Mouse (Mus musculus) bone marrow macrophage, adult 2 months (primary cell): ENCODE data around the gene Slc25a30.

Experiments
- CTCF ChIP-seq: IDR thresholded peaks from 2 replicates; pipeline ENCODE4 v1.5.1; 2012; ENCODE audit warnings: low read depth, mild to moderate bottlenecking, low read length, moderate library complexity
- POLR2A ChIP-seq: IDR thresholded peaks from 2 replicates; pipeline ENCODE4 v1.6.1; 2012; ENCODE audit warnings: mild to moderate bottlenecking, low read depth, low read length, borderline replicate concordance

DNA sequence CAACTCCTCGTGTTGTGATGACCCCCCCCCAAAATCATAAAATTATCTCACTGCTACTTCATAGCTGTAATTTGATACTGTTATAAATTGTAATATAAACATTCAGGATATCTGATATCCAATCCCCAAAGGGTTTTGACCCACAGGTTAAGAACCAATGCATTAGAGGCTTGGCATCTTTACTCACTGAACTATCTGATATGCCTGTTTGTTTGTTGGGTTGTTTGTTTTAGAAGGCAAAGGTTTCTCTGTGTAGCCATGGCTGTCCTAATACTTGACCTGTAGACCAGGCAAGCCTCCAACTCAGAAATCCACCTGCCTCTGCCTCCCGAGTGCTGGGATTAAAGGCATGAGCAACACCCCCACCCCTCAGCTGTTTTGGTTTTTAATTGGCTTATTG, 29.0 kb downstream of the Slc25a30 start:
- TF ChIP-seq CTCF (no peak), POLR2A (no peak)
